Mouse (Mus musculus) bone marrow macrophage, adult 2 months (primary cell): ENCODE data around the gene Ndufa6. TPM values are rescaled to one million over a fixed set of nuclear protein-coding genes. Genes with fewer than 3 reads are reported as not detected.
"Not testable (repeated sequence)": the region's sequence is repeated elsewhere in the genome, so short reads cannot be mapped to it uniquely, and the experiment has no call there.

ENCODE experiments used
- H3K27ac ChIP-seq: 2 replicates; pipeline ENCODE4 v1.5.1; 2012; ENCODE audit warnings: low read depth, low read length; ENCODE audit not compliant: insufficient read depth
- H3K4me1 ChIP-seq: 2 replicates; pipeline ENCODE4 v1.6.1; 2012; ENCODE audit warnings: low read length; ENCODE audit not compliant: control insufficient read depth, insufficient read depth
- H3K4me3 ChIP-seq: 2 replicates; pipeline ENCODE4 v1.5.1; 2012; ENCODE audit warnings: mild to moderate bottlenecking, low read length, moderate library complexity; ENCODE audit not compliant: insufficient read depth
- CTCF ChIP-seq: IDR thresholded peaks from 2 replicates; pipeline ENCODE4 v1.5.1; 2012; ENCODE audit warnings: low read depth, mild to moderate bottlenecking, low read length, moderate library complexity
- POLR2A ChIP-seq: IDR thresholded peaks from 2 replicates; pipeline ENCODE4 v1.6.1; 2012; ENCODE audit warnings: mild to moderate bottlenecking, low read depth, low read length, borderline replicate concordance
- polyA plus RNA-seq: library from polyadenylated mRNA; stranded (reverse); fragments of >200 nt; gene quantifications from 2 replicates; pipeline ENCODE4 v1.2.4, GENCODE M21; 2012; ENCODE audit not compliant: missing spikeins, insufficient read depth, insufficient read length

Gene Ndufa6
- polyA plus RNA-seq, 1 experiment, result 315 TPM

DNA sequence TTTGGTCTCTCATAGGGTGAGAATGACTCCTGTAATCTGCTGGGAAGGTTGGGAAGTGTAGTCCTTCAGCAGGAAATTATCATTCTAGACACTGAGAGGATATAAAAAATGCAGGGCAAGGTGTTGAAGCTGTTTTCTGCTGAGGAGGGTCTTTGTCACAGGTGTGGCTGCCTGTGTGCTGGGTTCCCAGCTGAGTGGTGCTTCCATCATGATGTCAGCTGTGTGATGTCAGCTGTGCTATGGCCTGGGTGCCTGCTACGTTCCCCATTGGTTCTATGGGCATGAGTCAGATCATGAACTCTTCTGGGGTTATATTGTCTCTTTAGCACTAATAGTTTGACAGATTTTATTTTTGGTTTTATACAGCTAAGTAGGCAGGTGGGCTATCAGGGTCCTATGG is 14.7 kb upstream of the Ndufa6 start:
- no peak overlapping the region for H3K27ac ChIP-seq
- no peak overlapping the region for H3K4me3 ChIP-seq
- TF ChIP-seq CTCF, result no peak
- no peak for TF ChIP-seq POLR2A
- H3K4me1 ChIP-seq, result no peaks in the 10 kb centered on the region

DNA sequence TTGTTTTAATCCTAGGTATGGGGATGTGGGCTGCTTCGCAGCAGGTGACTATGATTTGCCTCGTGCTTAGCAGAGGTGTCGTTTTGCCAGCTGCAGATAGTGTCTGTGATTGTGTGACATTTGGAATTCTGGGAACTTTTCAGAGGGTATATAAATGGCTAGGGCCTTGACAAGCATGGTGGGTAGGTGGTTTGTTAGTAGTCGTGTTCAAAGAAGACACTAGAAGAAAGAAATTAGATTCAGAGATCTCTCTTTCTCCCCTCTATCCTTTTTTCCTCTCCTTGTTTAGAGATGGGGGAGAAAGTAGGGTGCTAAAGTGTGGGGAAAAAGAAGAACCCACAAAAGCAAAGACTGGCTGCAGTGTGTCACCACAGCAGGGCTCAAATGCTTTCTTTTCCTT is 14.0 kb upstream of the Ndufa6 start:
- Histone ChIP-seq H3K27ac (no peak overlapping the region), H3K4me1 (no peaks in the 10 kb centered on the region), H3K4me3 (no peak overlapping the region)
- no peak for TF ChIP-seq CTCF
- TF ChIP-seq POLR2A, result no peak

DNA sequence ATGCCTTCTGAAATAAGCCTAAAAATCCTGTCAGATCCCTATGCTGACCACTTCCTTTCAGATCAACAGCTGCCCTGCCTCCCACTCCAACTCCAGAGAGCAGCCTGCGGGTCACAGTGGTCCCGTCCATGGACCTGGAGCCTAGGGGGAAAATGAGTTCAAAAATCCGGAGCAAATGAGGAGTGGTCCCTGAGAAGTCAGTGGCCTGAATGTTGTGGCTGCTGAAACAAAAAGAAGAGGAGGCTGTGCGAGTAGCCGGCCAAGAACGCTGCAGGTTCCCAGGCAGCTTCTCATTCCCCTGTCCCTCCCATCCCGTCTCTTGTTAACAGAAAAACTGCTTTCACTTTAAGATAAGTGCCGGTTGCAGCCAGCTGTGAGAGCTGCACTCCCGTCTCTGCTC is 10.4 kb upstream of the Ndufa6 start:
- peak overlapping the region; percentile 36 for H3K4me3 ChIP-seq
- H3K4me1 ChIP-seq, H3K27ac ChIP-seq: not testable (repeated sequence)

DNA sequence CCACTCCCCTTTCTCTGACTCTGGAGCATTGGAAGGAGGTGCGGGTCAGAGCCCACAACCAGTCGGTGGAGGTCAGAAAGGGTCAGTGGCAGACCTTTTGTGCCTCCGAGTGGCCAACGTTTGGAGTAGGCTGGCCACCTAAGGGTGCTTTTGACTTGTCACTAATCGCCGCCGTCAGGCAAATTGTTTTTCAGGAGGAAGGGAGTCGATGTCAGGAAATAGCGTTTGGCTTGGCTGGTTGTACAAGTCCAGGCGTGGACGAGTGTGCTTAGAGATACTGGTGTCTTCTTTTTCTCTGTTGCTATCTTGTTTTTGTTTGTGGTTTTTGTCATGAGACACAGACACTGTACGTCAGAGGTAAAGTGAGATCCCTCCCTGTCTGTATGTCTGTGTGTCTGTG is 9.7 kb upstream of the Ndufa6 start:
- not testable (repeated sequence) for H3K4me1 ChIP-seq, H3K27ac ChIP-seq, H3K4me3 ChIP-seq

DNA sequence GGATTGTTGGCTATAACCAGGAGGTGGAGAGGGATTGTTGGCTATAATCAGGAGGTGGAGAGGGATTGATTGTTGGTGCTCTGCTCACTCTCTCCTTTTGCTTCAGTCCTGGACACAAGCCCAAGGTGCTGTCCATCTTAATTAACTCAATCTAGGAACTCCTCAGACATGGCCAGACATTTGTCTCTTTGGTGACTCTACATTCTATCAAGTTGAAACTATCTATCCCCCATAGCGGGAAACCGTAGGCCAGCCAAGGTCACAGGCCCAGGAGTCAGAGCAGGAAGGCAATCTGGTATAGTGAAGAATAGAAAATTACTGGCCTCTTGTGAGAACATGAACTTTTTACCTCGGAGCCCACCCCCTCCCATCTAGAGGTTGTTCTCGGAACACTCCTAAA is 8.1 kb upstream of the Ndufa6 start:
- H3K27ac ChIP-seq, result no peak overlapping the region
- no peaks in the 10 kb centered on the region for H3K4me1 ChIP-seq
- TF ChIP-seq CTCF (no peak), POLR2A (no peak)
- H3K4me3 ChIP-seq, result no peak overlapping the region

GRCm38 (mm10) chr15:82361459-82362018 is 7.4 kb upstream of the Ndufa6 start:
- H3K4me1 ChIP-seq, result no peaks in the 10 kb centered on the region
- no peak overlapping the region for H3K4me3 ChIP-seq
- TF ChIP-seq POLR2A (no peak), CTCF (no peak)
- no peak overlapping the region for H3K27ac ChIP-seq

DNA sequence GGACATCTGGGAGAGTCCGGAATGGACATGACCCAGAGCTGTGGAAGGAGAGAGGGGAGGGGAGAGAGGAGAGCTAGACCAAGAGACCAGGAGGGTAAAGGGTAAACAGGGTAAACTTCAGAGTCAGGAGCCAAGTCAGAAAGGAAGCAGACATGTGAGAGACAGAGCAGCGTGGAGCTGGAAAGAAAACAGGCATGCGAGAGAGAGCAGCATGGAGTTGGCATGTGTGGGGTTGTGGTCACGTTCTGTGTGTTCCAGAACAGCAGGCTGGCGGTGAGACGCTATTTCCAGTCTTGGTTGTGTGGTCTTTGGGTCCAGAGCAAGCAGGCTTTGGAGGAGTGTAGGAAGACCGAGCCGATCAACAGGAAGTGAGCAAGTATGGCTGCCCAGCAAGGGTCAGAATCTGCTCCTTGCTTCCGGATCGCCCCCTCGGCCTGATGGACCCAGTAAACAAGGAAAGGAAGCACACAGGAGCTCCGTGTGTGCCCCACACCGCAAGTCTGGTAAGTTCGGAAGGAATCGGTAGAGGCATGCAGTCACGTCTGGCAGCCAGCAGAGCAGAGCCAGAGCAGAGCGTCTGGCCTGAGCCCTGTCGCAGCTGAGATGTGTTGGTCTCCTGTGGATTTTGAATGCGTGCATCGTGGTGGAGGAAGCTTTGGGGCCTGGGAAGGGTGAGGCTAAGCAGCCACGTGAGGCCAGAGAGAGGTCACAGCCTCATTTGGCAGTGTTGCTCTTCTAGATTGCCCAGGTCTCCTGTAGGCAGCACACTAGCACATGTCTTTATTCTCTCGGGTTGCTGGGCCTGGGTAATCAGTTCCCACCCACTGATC is 4.5 kb upstream of the Ndufa6 start:
- no peaks in the 10 kb centered on the region for H3K4me1 ChIP-seq
- TF ChIP-seq CTCF (no peak), POLR2A (no peak)
- no peak overlapping the region for H3K27ac ChIP-seq
- no peak overlapping the region for H3K4me3 ChIP-seq

DNA sequence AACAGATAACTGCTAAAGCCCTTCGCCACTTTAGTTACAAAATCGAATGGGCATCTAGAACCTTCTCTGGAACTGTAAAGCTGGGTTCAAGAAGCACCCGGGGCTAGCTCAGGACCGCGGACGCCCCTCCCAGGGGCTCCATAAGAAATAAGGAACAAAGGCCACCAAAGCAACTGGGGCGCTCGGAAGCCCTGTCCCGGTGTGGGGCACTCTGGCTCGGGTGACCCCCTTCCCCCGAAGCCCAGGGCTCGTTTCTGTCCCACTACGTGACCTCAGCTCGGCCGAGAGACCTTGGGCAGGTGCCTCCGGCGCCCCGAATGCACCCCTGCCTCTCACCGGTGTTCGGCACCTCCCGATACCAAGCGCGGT is 393 bp downstream of the Ndufa6 start:
- peaks cover 15% of the 10 kb centered on the region for H3K4me1 ChIP-seq
- TF ChIP-seq CTCF (no peak), POLR2A (no peak)
- H3K4me3 ChIP-seq, result peak overlapping the region; percentile 71
- peak overlapping the region; percentile 8 for H3K27ac ChIP-seq

DNA sequence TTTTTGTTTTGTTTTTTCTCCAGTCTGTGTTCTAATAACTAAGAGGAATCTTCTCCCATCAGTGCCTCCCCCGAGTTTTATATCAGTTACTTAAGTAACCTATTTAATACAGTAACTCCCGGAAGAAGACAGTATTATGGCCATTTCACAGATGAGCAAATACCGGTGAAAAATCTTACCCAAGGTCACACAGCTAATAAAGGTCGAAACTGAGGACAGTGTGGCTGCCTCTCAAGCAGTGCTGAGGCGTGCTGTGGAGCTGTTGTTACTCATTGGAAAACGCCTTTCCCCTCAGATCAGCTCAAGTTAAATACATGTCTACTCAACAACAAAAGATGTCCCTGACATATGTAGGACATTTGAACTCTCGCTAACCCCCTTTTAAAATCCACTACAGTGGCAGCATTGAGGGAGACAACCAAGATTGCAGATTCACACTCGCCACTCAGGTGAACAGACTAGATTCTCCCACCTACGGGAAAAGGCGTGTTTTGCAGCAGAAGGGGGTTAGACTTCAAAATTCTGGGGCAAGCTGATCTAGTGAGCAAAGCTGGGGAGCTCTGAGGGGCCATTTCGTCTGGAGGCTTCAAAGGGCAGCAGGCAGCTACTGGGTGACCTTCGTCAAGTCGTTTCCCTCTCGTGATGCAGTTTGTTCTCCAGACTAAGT is 911 bp downstream of the Ndufa6 start:
- Histone ChIP-seq H3K4me1 (peaks cover 19% of the 10 kb centered on the region), H3K27ac (peak overlapping the region; percentile 8; the same call in 1 of the 2 replicates), H3K4me3 (peak overlapping the region; percentile 71)
- TF ChIP-seq CTCF, result no peak
- no peak for TF ChIP-seq POLR2A

- peaks cover 31% of the 10 kb centered on the region for H3K4me1 ChIP-seq
- no peak overlapping the region for H3K27ac ChIP-seq
- no peak overlapping the region for H3K4me3 ChIP-seq
- TF ChIP-seq POLR2A (no peak), CTCF (no peak)
Observed at GRCm38 (mm10) chr15:82351480-82351879, 2.6 kb downstream of the Ndufa6 start.

GRCm38 (mm10) chr15:82350349-82350748 is 3.8 kb downstream of the Ndufa6 start:
- H3K4me3 ChIP-seq, result no peak overlapping the region
- H3K4me1 ChIP-seq, result peaks cover 32% of the 10 kb centered on the region
- TF ChIP-seq POLR2A, result no peak
- no peak overlapping the region for H3K27ac ChIP-seq
